Mouse (Mus musculus) midbrain, postnatal 0 days (tissue): ENCODE measurements around the gene Wfdc17. TPM values are rescaled to one million over a fixed set of nuclear protein-coding genes. Genes with fewer than 3 reads are reported as not detected.

Source experiments
- ATAC-seq: fragments of 200-750 bp; cut with Nextera tagmentation; 2 replicates; pipeline ENCODE4 v1.8.0; 2017; ENCODE audit warnings: moderate number of reproducible peaks, mild to moderate bottlenecking, moderate TSS enrichment, moderate library complexity; ENCODE audit not compliant: low FRiP score
- DNase-seq: peaks from one replicate; pipeline ENCODE4 v3.0.0-alpha.2; 2015; ENCODE audit warnings: low spot score
- H3K27ac ChIP-seq: fragments of 300-500 bp; sonication (generic); 2 replicates; pipeline ENCODE4 v1.5.1; 2014; ENCODE audit warnings: low read depth, mild to moderate bottlenecking, low read length, mixed read lengths
- H3K27me3 ChIP-seq: fragments of 300-500 bp; sonication (generic); 2 replicates; pipeline ENCODE4 v1.6.1; 2014; ENCODE audit warnings: low read length, control low read depth, mixed read lengths; ENCODE audit not compliant: insufficient read depth
- H3K36me3 ChIP-seq: fragments of 300-500 bp; sonication (generic); 2 replicates; pipeline ENCODE4 v1.6.1; 2014; ENCODE audit warnings: low read length, control low read depth, mixed read lengths; ENCODE audit not compliant: insufficient read depth
- H3K4me1 ChIP-seq: fragments of 300-500 bp; sonication (generic); 2 replicates; pipeline ENCODE4 v1.6.1; 2014; ENCODE audit warnings: mild to moderate bottlenecking, control low read depth, antibody characterized with exemption, low read length, mixed read lengths; ENCODE audit not compliant: insufficient read depth
- H3K4me2 ChIP-seq: fragments of 300-500 bp; sonication (generic); 2 replicates; pipeline ENCODE4 v1.6.1; 2014; ENCODE audit warnings: low read depth, mild to moderate bottlenecking, low read length, mixed read lengths; ENCODE audit not compliant: poor library complexity, severe bottlenecking
- H3K4me3 ChIP-seq: fragments of 300-500 bp; sonication (generic); 2 replicates; pipeline ENCODE4 v1.5.1; 2014; ENCODE audit warnings: low read depth, mild to moderate bottlenecking, low read length, moderate library complexity
- H3K9ac ChIP-seq: fragments of 300-500 bp; sonication (generic); replicated peaks from 2 replicates; pipeline ENCODE4 v1.6.1; 2014; ENCODE audit warnings: mild to moderate bottlenecking, low read length, moderate library complexity, mixed read lengths; ENCODE audit not compliant: poor library complexity, severe bottlenecking
- H3K9me3 ChIP-seq: fragments of 300-500 bp; sonication (generic); 2 replicates; pipeline ENCODE4 v1.6.1; 2016; ENCODE audit warnings: low read length, control low read depth
- CTCF ChIP-seq: IDR thresholded peaks from 2 replicates; pipeline ENCODE4 v1.5.1; 2016; ENCODE audit warnings: antibody characterized with exemption, mild to moderate bottlenecking
- WGBS: fragments of 180-500 bp; shearing (Covaris S2); extraction: QIAGEN DNeasy Blood & Tissue Kit; methylation state at CpG from one replicate; pipeline ENCODE4 v1.1.7; 2014; 5-methylcytosine and 5-hydroxymethylcytosine counted together
- polyA plus RNA-seq: library from polyadenylated mRNA; unstranded; fragments of >200 nt; fragmentation: Nextera tagmentation; extraction: Ambion mirVana; gene quantifications from 2 replicates; pipeline ENCODE4 v1.2.1, GENCODE M21; 2015
- total RNA-seq: library from RNA; depleted of rRNA; stranded (reverse); fragments of >200 nt; gene quantifications from 2 replicates; pipeline ENCODE4 v1.2.3, GENCODE M21; 2014

Gene Wfdc17
- total and polyA plus RNA-seq, 2 experiments from 2014 or later: 0.75 TPM; not detected in 1

- no peaks in the 10 kb centered on the region for H3K36me3 ChIP-seq
- TF ChIP-seq CTCF: no peak
Measured at GRCm38 (mm10) chr11:83733071-83733640, 29.4 kb downstream of the Wfdc17 start.

GRCm38 (mm10) chr11:83734215-83734614 lies 30.4 kb downstream of the Wfdc17 start:
- TF ChIP-seq CTCF: no peak

More at GRCm38 (mm10) chr11:83733071-83733640, 29.4 kb downstream of the Wfdc17 start:
- H3K27me3 ChIP-seq: no peaks in the 10 kb centered on the region
- no peaks in the 10 kb centered on the region for H3K9me3 ChIP-seq
- 78% methylated on average over 5 of the region's 5 CpGs for WGBS
- H3K4me1 ChIP-seq: no peaks in the 10 kb centered on the region
- no peak overlapping the region for H3K9ac ChIP-seq
- DNase-seq: no peak
- H3K4me2 ChIP-seq: no peak overlapping the region
- H3K27ac ChIP-seq: no peak overlapping the region
- no peak for ATAC-seq
- H3K4me3 ChIP-seq: no peak overlapping the region

GRCm38 (mm10) chr11:83735881-83736280 lies 32.1 kb downstream of the Wfdc17 start:
- Histone ChIP-seq H3K9ac (no peak overlapping the region), H3K9me3 (no peaks in the 10 kb centered on the region), H3K27me3 (no peaks in the 10 kb centered on the region), H3K4me1 (no peaks in the 10 kb centered on the region), H3K4me2 (no peak overlapping the region), H3K36me3 (no peaks in the 10 kb centered on the region), H3K27ac (no peak overlapping the region), H3K4me3 (no peak overlapping the region)
- ATAC-seq: no peak
- no peak for DNase-seq
- 75% methylated on average over 2 of the region's 2 CpGs for WGBS
- TF ChIP-seq CTCF: no peak

More at GRCm38 (mm10) chr11:83734215-83734614, 30.4 kb downstream of the Wfdc17 start:
- Histone ChIP-seq H3K9me3 (no peaks in the 10 kb centered on the region), H3K27me3 (no peaks in the 10 kb centered on the region), H3K36me3 (no peaks in the 10 kb centered on the region), H3K4me3 (no peak overlapping the region), H3K4me1 (no peaks in the 10 kb centered on the region), H3K9ac (no peak overlapping the region), H3K4me2 (no peak overlapping the region), H3K27ac (no peak overlapping the region)
- ATAC-seq (no peak), DNase-seq (no peak)
- WGBS: 88% methylated on average over 1 of the region's 1 CpGs

GRCm38 (mm10) chr11:83737109-83737558 lies 33.3 kb downstream of the Wfdc17 start:
- Histone ChIP-seq H3K27me3 (peaks cover 8% of the 10 kb centered on the region; the same call in 1 of the 2 replicates), H3K9me3 (no peaks in the 10 kb centered on the region), H3K27ac (no peak overlapping the region), H3K36me3 (no peaks in the 10 kb centered on the region), H3K9ac (no peak overlapping the region), H3K4me3 (no peak overlapping the region), H3K4me1 (no peaks in the 10 kb centered on the region), H3K4me2 (no peak overlapping the region)
- 82% methylated on average over 3 of the region's 3 CpGs for WGBS
- DNase-seq (no peak), ATAC-seq (no peak)
- no peak for TF ChIP-seq CTCF

- DNase-seq (peak; percentile 83), ATAC-seq (no peak)
- H3K27ac ChIP-seq: no peak overlapping the region
- H3K4me2 ChIP-seq: no peak overlapping the region
- TF ChIP-seq CTCF: peak; percentile 97
- no peaks in the 10 kb centered on the region for H3K9me3 ChIP-seq
- WGBS: 20% methylated on average over 5 of the region's 5 CpGs
- no peak overlapping the region for H3K4me3 ChIP-seq
- no peaks in the 10 kb centered on the region for H3K4me1 ChIP-seq
- H3K9ac ChIP-seq: no peak overlapping the region
- H3K27me3 ChIP-seq: peaks cover 8% of the 10 kb centered on the region; the same call in 1 of the 2 replicates
- no peaks in the 10 kb centered on the region for H3K36me3 ChIP-seq
Measured at GRCm38 (mm10) chr11:83739241-83739640, 35.5 kb downstream of the Wfdc17 start.

GRCm38 (mm10) chr11:83740443-83740991 lies 36.7 kb downstream of the Wfdc17 start:
- no peak overlapping the region for H3K4me3 ChIP-seq
- H3K27me3 ChIP-seq: peaks cover 8% of the 10 kb centered on the region; the same call in 1 of the 2 replicates
- DNase-seq (no peak), ATAC-seq (no peak)
- H3K4me1 ChIP-seq: no peaks in the 10 kb centered on the region
- no peaks in the 10 kb centered on the region for H3K9me3 ChIP-seq
- TF ChIP-seq CTCF: no peak
- no peak overlapping the region for H3K9ac ChIP-seq
- H3K36me3 ChIP-seq: no peaks in the 10 kb centered on the region
- no peak overlapping the region for H3K4me2 ChIP-seq
- no peak overlapping the region for H3K27ac ChIP-seq
- WGBS: 84% methylated on average over 4 of the region's 4 CpGs
